Mouse (Mus musculus) lung, embryonic 16.5 days (tissue): ENCODE results near the gene AL731706.1. TPM values are rescaled to one million over a fixed set of nuclear protein-coding genes. Genes with fewer than 3 reads are reported as not detected.
"Not testable (repeated sequence)": the region's sequence is repeated elsewhere in the genome, so short reads cannot be mapped to it uniquely, and the experiment has no call there.

Source experiments
- ATAC-seq: fragments of 200-750 bp; cut with Nextera tagmentation; 2 replicates; pipeline ENCODE4 v1.8.0; 2017; ENCODE audit warnings: low read depth, mild to moderate bottlenecking, moderate library complexity
- H3K27ac ChIP-seq: fragments of 300-500 bp; sonication (generic); 2 replicates; pipeline ENCODE4 v1.5.1; 2014; ENCODE audit warnings: mild to moderate bottlenecking, control low read depth, low read length
- H3K27me3 ChIP-seq: fragments of 300-500 bp; sonication (generic); 2 replicates; pipeline ENCODE4 v1.6.1; 2014; ENCODE audit warnings: low read depth, low read length, mixed read lengths; ENCODE audit not compliant: control insufficient read depth, insufficient read depth
- H3K36me3 ChIP-seq: fragments of 300-500 bp; sonication (generic); 2 replicates; pipeline ENCODE4 v1.6.1; 2014; ENCODE audit warnings: low read length; ENCODE audit not compliant: control insufficient read depth, insufficient read depth
- H3K4me1 ChIP-seq: fragments of 300-500 bp; sonication (generic); replicated peaks from 2 replicates; pipeline ENCODE4 v1.6.1; 2014; ENCODE audit warnings: low read length, mixed read lengths; ENCODE audit not compliant: control insufficient read depth, insufficient read depth
- H3K4me2 ChIP-seq: fragments of 300-500 bp; sonication (generic); 2 replicates; pipeline ENCODE4 v1.6.1; 2014; ENCODE audit warnings: low read depth, low read length, control low read depth
- H3K4me3 ChIP-seq: fragments of 300-500 bp; sonication (generic); 2 replicates; pipeline ENCODE4 v1.5.1; 2014; ENCODE audit warnings: mild to moderate bottlenecking, low read length, control low read depth
- H3K9ac ChIP-seq: fragments of 300-500 bp; sonication (generic); 2 replicates; pipeline ENCODE4 v1.6.1; 2014; ENCODE audit warnings: low read length, control low read depth
- H3K9me3 ChIP-seq: fragments of 300-500 bp; sonication (generic); 2 replicates; pipeline ENCODE4 v1.6.1; 2016; ENCODE audit warnings: low read length; ENCODE audit not compliant: control insufficient read depth
- WGBS: fragments of 180-500 bp; shearing (Covaris S2); extraction: QIAGEN DNeasy Blood & Tissue Kit; methylation state at CpG from one replicate; pipeline ENCODE4 v1.1.7; 2014; 5-methylcytosine and 5-hydroxymethylcytosine counted together
- polyA plus RNA-seq: library from polyadenylated mRNA; unstranded; fragments of >200 nt; fragmentation: Nextera tagmentation; extraction: Ambion mirVana; gene quantifications from 2 replicates; pipeline ENCODE4 v1.2.1, GENCODE M21; 2015

AL731706.1 gene
- polyA plus RNA-seq, 1 experiment from 2014 or later, result 27.9 TPM

- Histone ChIP-seq H3K27me3 (no peaks in the 10 kb centered on the region), H3K4me2 (0 out of 2 replicates have a peak overlapping the region, but pooled peaks have one; percentile 2), H3K9me3 (no peaks in the 10 kb centered on the region), H3K36me3 (no peaks in the 10 kb centered on the region), H3K4me3 (no peak overlapping the region), H3K9ac (no peak overlapping the region), H3K4me1 (peaks cover 18% of the 10 kb centered on the region), H3K27ac (peak overlapping the region; percentile 55)
- WGBS, result 20% methylated on average over 4 of the region's 4 CpGs
- peak; percentile 70 for ATAC-seq
Observed at GRCm38 (mm10) chr2:136911958-136912411, 20.8 kb upstream of the AL731706.1 start.

- Histone ChIP-seq H3K27me3 (no peaks in the 10 kb centered on the region), H3K4me1 (peaks cover 18% of the 10 kb centered on the region), H3K9me3 (no peaks in the 10 kb centered on the region), H3K4me3 (no peak overlapping the region), H3K27ac (no peak overlapping the region), H3K9ac (no peak overlapping the region), H3K4me2 (no peak overlapping the region), H3K36me3 (0 out of 2 replicates have a peak, but pooled peaks cover 4% of the 10 kb centered on the region)
- ATAC-seq, result no peak
- WGBS, result 73% methylated on average over 2 of the region's 2 CpGs
Observed at GRCm38 (mm10) chr2:136909298-136909697, 18.1 kb upstream of the AL731706.1 start.

DNA sequence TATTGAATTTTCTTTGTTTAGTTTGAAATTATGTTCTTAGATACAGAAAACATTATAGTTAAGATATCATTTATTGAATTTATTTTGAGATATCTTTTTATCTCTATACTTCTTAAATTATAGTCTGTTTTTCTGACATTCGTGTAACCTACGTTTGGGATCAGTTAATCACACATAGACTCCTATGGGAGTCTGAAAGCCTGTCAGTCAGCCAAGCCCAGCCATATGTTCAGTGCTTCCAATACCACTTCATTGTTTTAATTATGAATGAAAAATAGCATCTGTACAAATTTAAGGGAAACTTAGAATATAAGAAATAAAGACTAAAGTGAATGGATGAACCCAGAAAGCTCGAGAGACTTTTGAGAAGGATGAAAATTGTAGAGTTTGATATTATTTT is 17.4 kb upstream of the AL731706.1 start:
- H3K9ac ChIP-seq, result no peak overlapping the region
- H3K4me2 ChIP-seq, result no peak overlapping the region
- no peak overlapping the region for H3K4me3 ChIP-seq
- no peaks in the 10 kb centered on the region for H3K9me3 ChIP-seq
- peaks cover 14% of the 10 kb centered on the region for H3K4me1 ChIP-seq
- WGBS, result 69% methylated on average over 3 of the region's 3 CpGs
- 0 out of 2 replicates have a peak, but pooled peaks cover 4% of the 10 kb centered on the region for H3K36me3 ChIP-seq
- ATAC-seq, result no peak
- H3K27ac ChIP-seq, result no peak overlapping the region
- H3K27me3 ChIP-seq, result no peaks in the 10 kb centered on the region

DNA sequence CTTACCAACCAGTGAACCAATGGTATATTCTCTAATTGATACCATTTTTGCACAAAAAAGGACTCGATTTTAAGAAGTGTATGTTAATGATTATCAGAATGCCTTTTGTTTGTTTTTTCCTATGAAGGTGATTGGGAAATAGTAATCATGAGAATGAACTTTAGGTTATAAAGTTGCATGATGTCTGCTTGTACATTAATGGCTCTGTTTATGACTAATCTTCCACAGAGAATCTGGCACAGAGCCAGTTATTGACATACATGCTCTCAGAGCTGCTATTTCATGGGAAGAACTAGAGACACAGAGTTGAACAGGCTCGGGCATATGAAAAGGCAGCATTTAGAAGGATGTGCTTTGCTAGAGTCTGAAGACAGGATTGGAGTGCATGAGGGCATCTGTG is 4.9 kb upstream of the AL731706.1 start:
- Histone ChIP-seq H3K9ac (no peak overlapping the region), H3K9me3 (no peaks in the 10 kb centered on the region), H3K27me3 (no peaks in the 10 kb centered on the region), H3K4me3 (no peak overlapping the region), H3K27ac (no peak overlapping the region), H3K36me3 (no peaks in the 10 kb centered on the region), H3K4me1 (peaks cover 5% of the 10 kb centered on the region), H3K4me2 (no peak overlapping the region)
- ATAC-seq, result no peak
- 68% methylated on average over 2 of the region's 2 CpGs for WGBS

DNA sequence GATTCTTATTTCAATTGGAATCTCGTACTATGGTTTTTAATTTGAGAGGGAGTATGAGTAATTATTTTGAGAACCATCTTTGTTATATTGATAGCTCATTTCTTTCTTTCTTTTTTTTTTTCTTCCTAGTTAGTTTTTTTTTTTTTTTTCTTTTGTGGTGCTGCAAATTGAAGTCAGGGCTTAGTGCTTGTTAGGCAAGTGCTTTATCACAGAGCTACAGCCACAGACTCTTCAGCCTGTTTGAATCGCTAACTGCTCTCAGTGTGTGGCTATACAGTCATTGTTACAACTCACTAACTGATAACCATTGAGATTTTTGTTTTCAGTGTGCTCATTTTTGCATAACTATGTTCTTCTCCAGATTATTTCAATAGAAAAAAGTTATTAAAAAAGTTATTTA is 3.3 kb upstream of the AL731706.1 start:
- Histone ChIP-seq H3K27me3 (no peaks in the 10 kb centered on the region), H3K4me1 (peaks cover 9% of the 10 kb centered on the region), H3K4me3 (no peak overlapping the region), H3K4me2 (no peak overlapping the region), H3K27ac (no peak overlapping the region), H3K9ac (no peak overlapping the region), H3K9me3 (no peaks in the 10 kb centered on the region), H3K36me3 (no peaks in the 10 kb centered on the region)
- 79% methylated on average over 2 of the region's 2 CpGs for WGBS
- ATAC-seq, result no peak

DNA sequence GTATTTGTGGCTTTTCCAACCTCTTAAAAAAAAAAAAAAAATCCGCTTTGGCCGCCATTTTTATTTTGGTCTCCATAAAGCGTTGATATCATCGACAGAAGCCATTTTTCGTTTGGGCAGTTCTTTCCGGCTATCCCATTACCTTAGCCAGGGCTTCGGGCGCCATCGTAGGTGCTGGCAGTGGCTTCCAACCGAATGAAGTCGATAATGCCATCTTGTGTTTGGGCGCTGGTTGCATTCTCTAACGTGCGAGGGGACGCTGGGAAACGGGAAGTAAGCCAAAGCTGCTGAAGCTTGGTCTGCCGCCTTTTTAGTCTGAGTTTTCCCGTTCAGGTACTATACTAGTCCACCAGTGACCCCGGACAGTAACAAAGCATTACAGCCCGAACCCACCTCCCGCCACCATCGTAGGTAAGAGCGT is 772 bp upstream of the AL731706.1 start:
- peak; percentile 85 for ATAC-seq
- no peaks in the 10 kb centered on the region for H3K27me3 ChIP-seq
- peak overlapping the region; percentile 70 for H3K4me3 ChIP-seq
- H3K9me3 ChIP-seq, result no peaks in the 10 kb centered on the region
- peaks cover 9% of the 10 kb centered on the region for H3K4me1 ChIP-seq
- peak overlapping the region; percentile 52 for H3K4me2 ChIP-seq
- no peaks in the 10 kb centered on the region for H3K36me3 ChIP-seq
- H3K27ac ChIP-seq, result peak overlapping the region; percentile 69; the same call in 1 of the 2 replicates
- under 1% methylated on average over 23 of the region's 23 CpGs for WGBS
- H3K9ac ChIP-seq, result peak overlapping the region; percentile 86

DNA sequence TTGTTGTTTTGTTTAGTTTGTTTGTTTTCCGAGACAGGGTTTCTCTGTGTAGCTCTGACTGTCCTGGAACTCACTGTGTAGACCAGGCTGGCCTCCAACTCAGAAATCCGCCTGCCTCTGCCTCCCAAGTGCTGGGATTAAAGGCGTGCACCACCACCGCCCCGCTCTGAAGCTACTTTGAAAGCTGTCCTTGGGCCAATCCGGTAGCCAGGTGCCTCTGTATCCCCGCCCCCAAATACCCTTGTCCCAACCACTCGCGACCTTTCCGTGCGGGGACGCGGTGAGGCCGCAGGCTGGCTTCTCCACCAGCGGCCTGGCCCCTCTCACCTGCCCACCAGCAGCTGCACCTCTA is 497 bp downstream of the AL731706.1 start:
- not testable (repeated sequence) for H3K9me3 ChIP-seq, H3K36me3 ChIP-seq, H3K27me3 ChIP-seq, H3K4me1 ChIP-seq
- ATAC-seq, result peak; percentile 55
- WGBS, result 6% methylated on average over 15 of the region's 15 CpGs
- H3K27ac ChIP-seq, result peak overlapping the region; percentile 83
- H3K4me3 ChIP-seq, result peak overlapping the region; percentile 70
- H3K4me2 ChIP-seq, result peak overlapping the region; percentile 49
- H3K9ac ChIP-seq, result peak overlapping the region; percentile 80

DNA sequence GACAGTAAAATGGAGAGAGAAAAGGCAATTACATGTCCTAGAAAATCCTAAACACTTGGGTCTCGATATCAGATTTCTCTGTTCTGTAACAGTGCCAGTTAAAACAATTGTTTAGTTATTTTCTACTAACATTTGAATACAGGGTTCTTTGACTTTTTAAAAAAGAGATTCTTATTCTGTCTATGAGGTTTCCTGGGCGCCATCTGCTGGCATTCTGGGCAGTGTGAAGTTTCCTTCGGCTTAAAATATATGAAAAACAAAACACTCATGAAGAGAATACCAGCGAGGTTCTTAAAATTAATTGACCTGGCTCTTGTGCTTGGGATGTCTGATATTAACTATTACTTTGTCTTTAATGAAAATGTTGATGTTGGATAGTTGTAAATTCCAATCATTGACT is 4.3 kb downstream of the AL731706.1 start:
- H3K36me3 ChIP-seq, result no peaks in the 10 kb centered on the region; the same call in 1 of the 2 replicates
- no peaks in the 10 kb centered on the region for H3K9me3 ChIP-seq
- ATAC-seq, result no peak
- no peak overlapping the region for H3K9ac ChIP-seq
- H3K4me3 ChIP-seq, result no peak overlapping the region
- no peak overlapping the region for H3K4me2 ChIP-seq
- H3K27me3 ChIP-seq, result no peaks in the 10 kb centered on the region
- H3K4me1 ChIP-seq, result peaks cover 4% of the 10 kb centered on the region
- no peak overlapping the region for H3K27ac ChIP-seq
- 48% methylated on average over 4 of the region's 4 CpGs for WGBS

DNA sequence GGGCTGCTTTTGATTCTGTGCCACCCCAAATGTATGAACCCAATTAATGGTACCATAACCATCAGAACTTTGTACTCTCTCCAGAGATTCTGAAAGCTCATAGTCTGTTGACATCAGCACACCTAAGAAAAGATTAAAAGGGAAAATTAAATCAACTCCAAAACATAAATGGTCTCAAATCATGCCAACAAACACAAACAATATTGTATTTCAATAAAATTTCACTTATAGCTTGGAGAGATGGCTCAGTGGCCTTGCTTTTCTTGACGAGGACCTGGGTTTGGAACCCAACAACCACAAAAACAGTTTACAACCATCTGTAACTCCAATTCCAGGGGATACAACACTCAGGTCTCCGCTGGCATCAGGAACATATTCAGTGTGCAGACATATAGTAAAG is 5.6 kb downstream of the AL731706.1 start, which contains the start of gene AL731706.2:
Gene AL731706.2 (minus strand): TSS at position 101 of the 400 bp plus-strand sequence.
- peaks cover 4% of the 10 kb centered on the region for H3K4me1 ChIP-seq
- H3K4me2 ChIP-seq, result no peak within 1 kb of the TSS
- H3K27me3 ChIP-seq, result no peaks in the 10 kb centered on the region
- no peaks in the 10 kb centered on the region for H3K9me3 ChIP-seq
- H3K9ac ChIP-seq, result no peak within 1 kb of the TSS
- H3K27ac ChIP-seq, result no peak within 1 kb of the TSS
- H3K4me3 ChIP-seq, result no peak within 1 kb of the TSS
- ATAC-seq, result no peak
- H3K36me3 ChIP-seq, result peaks cover 8% of the 10 kb centered on the region
- 91% methylated on average over 2 of the region's 2 CpGs for WGBS
